In the genomic region with DNA sequence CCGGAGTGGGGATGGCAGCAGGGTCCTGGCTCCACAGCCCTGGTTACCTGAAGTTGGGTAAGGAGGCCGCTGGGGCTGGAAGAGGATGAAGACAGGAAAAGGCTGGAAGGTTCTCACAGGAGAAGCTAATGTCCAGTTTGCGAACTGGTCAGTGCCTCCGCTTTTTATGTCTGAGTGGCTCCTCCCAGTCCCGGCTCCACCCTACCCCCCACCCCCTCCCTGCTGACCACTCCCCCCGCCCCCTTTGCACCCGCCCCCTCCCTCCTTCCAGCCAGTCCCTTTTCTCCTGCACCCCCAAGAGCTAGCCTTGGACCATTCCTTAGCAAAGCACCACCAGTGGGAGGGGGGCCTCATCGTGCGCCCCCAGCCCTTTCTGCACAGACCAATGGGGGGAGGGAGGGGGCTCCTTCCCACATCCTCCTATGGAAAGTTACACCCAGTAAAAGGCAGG, we compare ENCODE assay signal across 10 mouse cellular contexts. TPM values are rescaled to one million over a fixed set of nuclear protein-coding genes. Genes with fewer than 3 reads are reported as not detected.
DNase-seq lines count a peak whose midpoint lies in the region; ATAC-seq lines count a peak whose summit lies in the region.
"Had no signal": no experiment of that assay in that cellular context is flagged by ENCODE, and none has a peak within 500 bp of the region (broad histone marks: within the 10 kb centered on the region; RNA-seq: fewer than 3 reads in every experiment).

No protein-coding gene starts in this region.

- DNase-seq in lung, postnatal 10 days, result peak; percentile 13
- DNase-seq in lung, adult 18-20 months, result no peak
- no peak for DNase-seq in layer of hippocampus, adult 9-10 months (ENCODE audit: low spot score)

- peak overlapping the region; percentile 97 for H3K9ac ChIP-seq in limb, embryonic 13.5 days
- peak overlapping the region; percentile 84 for H3K9ac ChIP-seq in stomach, embryonic 14.5 days (replicated peaks; ENCODE audit: low read depth, low read length)

- ATAC-seq in erythroblast, adult 5-6 weeks (replicated peaks; ENCODE audit: low FRiP score, poor library complexity, severe bottlenecking), result no peak
- ATAC-seq in limb, embryonic 13.5 days (ENCODE audit: low FRiP score, low read depth), result peak; percentile 48; the same call in 1 of the 2 replicates
- ATAC-seq in stomach, embryonic 14.5 days (ENCODE audit: insufficient number of reproducible peaks, insufficient read depth, low FRiP score, low read depth), result peak; percentile 20; the same call in 1 of the 2 replicates
- ATAC-seq in inflammation-experienced regulatory T-cells, adult 6 months, result no peak

- peak overlapping the region; percentile 45 for H3K4me3 ChIP-seq in erythroblast, embryonic 14.5 days (replicated peaks)
- H3K4me3 ChIP-seq in limb, embryonic 13.5 days, result peak overlapping the region; percentile 68
- H3K4me3 ChIP-seq in stomach, embryonic 14.5 days (ENCODE audit: low read depth, low read length), result peak overlapping the region; percentile 59

- H3K4me1 ChIP-seq in erythroblast, embryonic 14.5 days (ENCODE audit: control insufficient read depth), result peaks cover 4% of the 10 kb centered on the region; the same call in 1 of the 2 replicates
- H3K4me1 ChIP-seq in limb, embryonic 13.5 days, result peaks cover 36% of the 10 kb centered on the region
- H3K4me1 ChIP-seq in stomach, embryonic 14.5 days (ENCODE audit: control insufficient read depth, insufficient read depth, low read length), result no peaks in the 10 kb centered on the region

- peak overlapping the region; percentile 98 for H3K27ac ChIP-seq in limb, embryonic 13.5 days
- peak overlapping the region; percentile 96 for H3K27ac ChIP-seq in stomach, embryonic 14.5 days (ENCODE audit: low read length)

- H3K4me2 ChIP-seq in limb, embryonic 13.5 days (replicated peaks), result peak overlapping the region; percentile 73
- peak overlapping the region; percentile 58 for H3K4me2 ChIP-seq in stomach, embryonic 14.5 days (replicated peaks; ENCODE audit: low read depth, low read length)

- 8% methylated on average over 9 of the region's 9 CpGs for WGBS in limb, embryonic 13.5 days
- WGBS in stomach, embryonic 14.5 days, result 8% methylated on average over 7 of the region's 9 CpGs

- peaks cover 4% of the 10 kb centered on the region; the same call in 1 of the 2 replicates for H3K9me3 ChIP-seq in erythroblast, embryonic 14.5 days (ENCODE audit: control insufficient read depth, low read length)
- no peaks in the 10 kb centered on the region for H3K9me3 ChIP-seq in limb, embryonic 13.5 days
- no peaks in the 10 kb centered on the region for H3K9me3 ChIP-seq in stomach, embryonic 14.5 days (ENCODE audit: control insufficient read depth, low read depth, low read length)

- no peaks in the 10 kb centered on the region; the same call in 1 of the 2 replicates for H3K36me3 ChIP-seq in erythroblast, embryonic 14.5 days (ENCODE audit: control insufficient read depth)
- H3K36me3 ChIP-seq in limb, embryonic 13.5 days, result peaks cover 34% of the 10 kb centered on the region
- peaks cover 21% of the 10 kb centered on the region for H3K36me3 ChIP-seq in stomach, embryonic 14.5 days (ENCODE audit: control insufficient read depth, insufficient read depth, low read length)

- H3K27me3 ChIP-seq in erythroblast, embryonic 14.5 days (ENCODE audit: control insufficient read depth), result peaks cover 92% of the 10 kb centered on the region
- peaks cover 86% of the 10 kb centered on the region for H3K27me3 ChIP-seq in limb, embryonic 13.5 days
- H3K27me3 ChIP-seq in stomach, embryonic 14.5 days (ENCODE audit: control insufficient read depth, insufficient read depth, low read length), result peaks cover 29% of the 10 kb centered on the region; the same call in 1 of the 2 replicates

RNA-seq across cellular contexts. Expression of a gene that starts 9.2 kb away (rescaled TPM):
- polyA plus RNA-seq in erythroblast, embryonic 14.5 days (2012), result 3.3 and 4.3 TPM in 2 replicates
- total RNA-seq in erythroblast, adult 5-6 weeks (2015; ENCODE audit: low replicate concordance), result not detected in 2 replicates
- not detected in 2 replicates for total RNA-seq in erythroblast, adult 5-6 weeks (2017; ENCODE audit: low replicate concordance)
- polyA plus RNA-seq in limb, embryonic 13.5 days (2015; fragmentation: Nextera tagmentation; extraction: Ambion mirVana), result 1,260 and 1,271 TPM in 2 replicates
- 1,256 and 1,341 TPM in 2 replicates for polyA plus RNA-seq in stomach, embryonic 14.5 days (2014; fragmentation: Nextera tagmentation; extraction: Ambion mirVana)
- under 1 TPM in 2 of 3 experiments, not detected in 1; 0.19 to 0.26 TPM for polyA plus RNA-seq in inflammation-experienced regulatory T-cells, adult 6 months (2017; shearing (Covaris generic))
- total RNA-seq: common myeloid progenitor, adult 5-6 weeks had no signal

RNA-seq across cellular contexts. Expression of a gene that starts 12.4 kb away (rescaled TPM):
- polyA plus RNA-seq in erythroblast, embryonic 14.5 days (2012), result 0.01 TPM in 1 of 2 replicates, not detected in the other
- not detected in 2 replicates for total RNA-seq in erythroblast, adult 5-6 weeks (2015; ENCODE audit: low replicate concordance)
- not detected in 2 replicates for total RNA-seq in erythroblast, adult 5-6 weeks (2017; ENCODE audit: low replicate concordance)
- 0.23 TPM in 1 of 2 replicates, not detected in the other for polyA plus RNA-seq in limb, embryonic 13.5 days (2015; fragmentation: Nextera tagmentation; extraction: Ambion mirVana)
- polyA plus RNA-seq in stomach, embryonic 14.5 days (2014; fragmentation: Nextera tagmentation; extraction: Ambion mirVana), result not detected in 2 replicates
- not detected for polyA plus RNA-seq in inflammation-experienced regulatory T-cells, adult 6 months (2017; shearing (Covaris generic))
- total RNA-seq: common myeloid progenitor, adult 5-6 weeks had no signal
- polyA plus RNA-seq: large intestine, adult 2 months had no signal

Comparison
In these comparisons a context has a peak if more than half of its experiments do, and no peak if none do; other contexts are left out.
1. ATAC-seq: peak in limb, embryonic 13.5 days (single experiment) and stomach, embryonic 14.5 days (single experiment); none in erythroblast, adult 5-6 weeks (single experiment) and inflammation-experienced regulatory T-cells, adult 6 months (single experiment).
2. RNA of a gene that starts 9.2 kb away (polyA plus RNA-seq): 1,256 to 1,341 TPM in stomach, embryonic 14.5 days and 1,260 to 1,271 TPM in limb, embryonic 13.5 days; 3.3 to 4.3 TPM in erythroblast, embryonic 14.5 days and 0.19 to 0.26 TPM in inflammation-experienced regulatory T-cells, adult 6 months; every median in the first group is over 100 times any median in the second.
3. Peak in every context shown above with its lines, with median percentiles within 50 percentile points of each other: H3K4me3 ChIP-seq.